Mouse (Mus musculus): ENCODE data around the gene Dgkg. TPM values are rescaled to one million over a fixed set of nuclear protein-coding genes. Genes with fewer than 3 reads are reported as not detected.

Gene Dgkg
- total RNA-seq, 2 experiments from 2014 or later = 199 to 231 TPM

DNA sequence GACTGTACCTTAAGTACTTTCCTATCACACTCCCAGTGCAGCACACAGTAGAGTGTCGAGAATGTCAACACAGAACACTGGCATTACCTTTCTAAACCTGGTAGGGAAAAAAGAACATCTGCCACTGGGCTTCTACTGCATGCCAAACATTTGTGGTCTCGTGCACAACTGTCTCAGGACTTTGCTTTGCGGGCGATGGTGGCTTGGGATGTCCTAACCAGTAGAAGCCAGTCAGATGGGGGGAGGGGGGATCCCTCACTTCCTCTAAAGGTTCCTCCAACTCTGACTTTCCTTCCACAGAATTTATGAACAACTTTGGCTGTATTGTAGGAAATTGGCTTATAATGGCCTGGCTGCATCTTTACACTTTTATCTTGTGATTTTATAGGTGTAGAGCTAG, 7.0 kb upstream of the Dgkg start:
- H3K27ac ChIP-seq = peak overlapping the region; percentile 79
- no peak for TF ChIP-seq CTCF (conservative IDR thresholded peaks at IDR 0.05)
- DNase-seq (ENCODE audit: low spot score in 2 of 2) = no peak
- H3K4me3 ChIP-seq = no peak overlapping the region

DNA sequence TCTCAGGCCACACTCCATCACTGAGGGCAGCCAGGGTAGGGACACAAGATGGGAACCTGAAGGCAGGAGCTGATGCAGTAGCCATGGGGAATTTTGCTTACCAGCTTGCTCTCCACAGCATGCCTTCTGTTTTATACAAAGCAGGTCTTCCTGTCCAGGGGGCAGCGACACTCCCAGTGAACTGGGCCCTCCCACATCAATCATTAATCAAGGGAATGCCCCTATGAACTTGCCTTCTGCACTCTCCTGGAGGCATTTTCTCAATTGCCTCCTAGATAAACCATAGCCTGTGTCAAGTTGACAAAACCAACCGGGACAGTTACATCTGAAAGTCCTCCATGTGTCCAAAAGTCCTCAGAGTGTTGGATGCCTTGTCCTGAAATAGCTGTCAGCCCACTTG, 6.1 kb upstream of the Dgkg start:
- no peak for DNase-seq (ENCODE audit: low spot score in 2 of 2)
- TF ChIP-seq CTCF (conservative IDR thresholded peaks at IDR 0.05) = no peak

DNA sequence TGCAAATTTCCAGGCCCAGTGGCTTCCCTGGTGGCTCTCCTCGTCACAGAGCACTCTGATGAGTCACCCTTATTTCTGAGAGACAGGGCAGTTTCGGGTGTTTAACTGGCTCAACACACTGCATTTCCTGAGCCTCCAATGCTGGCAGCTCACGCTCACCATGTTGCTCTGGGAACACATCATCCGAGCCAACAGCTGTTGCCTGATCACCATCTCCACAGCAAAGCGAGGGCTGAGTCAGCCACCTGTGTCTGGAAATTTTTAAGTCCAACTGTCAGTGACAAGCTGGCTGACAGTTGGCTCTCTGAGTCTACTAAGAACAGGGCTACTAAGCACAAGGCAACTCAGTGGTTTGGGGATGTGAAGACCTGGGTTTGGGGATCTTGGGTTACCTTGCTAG, 4.1 kb upstream of the Dgkg start:
- Histone ChIP-seq H3K27ac (peak overlapping the region; percentile 58), H3K4me3 (no peak overlapping the region)
- DNase-seq (ENCODE audit: low spot score in 2 of 2) = peak; percentile 63 to 68
- no peak for TF ChIP-seq CTCF (conservative IDR thresholded peaks at IDR 0.05)

More for the DNA sequence above, 6.1 kb upstream of the Dgkg start:
- Histone ChIP-seq H3K4me3 (no peak overlapping the region), H3K27ac (no peak overlapping the region)

DNA sequence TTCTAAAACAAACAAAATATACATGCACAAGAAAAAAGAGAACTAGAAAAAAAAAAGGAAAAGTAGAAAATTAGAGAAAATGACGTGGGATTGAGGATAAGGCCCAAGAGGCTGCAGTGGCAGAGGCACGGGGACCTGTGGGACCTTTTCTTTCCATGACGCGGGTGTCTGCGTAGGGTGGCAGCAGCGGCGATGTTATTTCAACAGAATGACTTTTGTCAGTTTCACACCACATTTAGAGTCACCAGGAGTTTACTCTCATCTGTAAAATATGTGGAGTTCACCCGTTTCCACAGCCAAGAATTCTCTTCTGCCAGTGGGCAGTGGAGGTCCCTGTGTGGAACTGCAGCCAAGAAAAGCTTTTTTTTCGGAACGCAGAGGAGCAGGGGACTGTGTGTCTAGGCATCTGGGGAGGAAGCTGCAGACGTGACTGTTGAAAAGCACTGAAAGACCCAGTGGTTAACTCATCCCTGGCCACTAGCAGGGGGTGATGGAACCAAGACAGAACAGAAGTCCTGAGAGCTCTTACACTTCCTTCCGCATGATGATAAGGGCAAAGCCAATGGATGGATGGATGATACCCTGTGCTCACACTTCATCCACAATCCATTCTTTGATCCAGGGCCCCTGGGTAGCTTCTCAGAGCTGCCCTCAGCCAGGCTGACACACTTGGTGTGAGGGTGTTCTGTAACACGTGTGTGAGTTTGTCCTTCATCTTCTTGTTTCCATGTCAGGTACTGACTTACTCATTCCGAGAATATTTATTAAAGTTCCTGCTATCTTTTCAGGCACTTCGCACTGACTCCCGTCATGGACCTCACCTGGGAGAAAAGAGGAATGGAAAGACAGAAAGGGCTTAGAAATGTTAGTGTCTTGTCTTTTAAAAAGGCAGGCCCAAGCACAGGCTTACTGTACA, 1.1 kb upstream of the Dgkg start:
- peak overlapping the region; percentile 98 for H3K27ac ChIP-seq
- no peak for TF ChIP-seq CTCF (conservative IDR thresholded peaks at IDR 0.05)
- H3K4me3 ChIP-seq = no peak overlapping the region
- DNase-seq (ENCODE audit: low spot score in 2 of 2) = no peak

DNA sequence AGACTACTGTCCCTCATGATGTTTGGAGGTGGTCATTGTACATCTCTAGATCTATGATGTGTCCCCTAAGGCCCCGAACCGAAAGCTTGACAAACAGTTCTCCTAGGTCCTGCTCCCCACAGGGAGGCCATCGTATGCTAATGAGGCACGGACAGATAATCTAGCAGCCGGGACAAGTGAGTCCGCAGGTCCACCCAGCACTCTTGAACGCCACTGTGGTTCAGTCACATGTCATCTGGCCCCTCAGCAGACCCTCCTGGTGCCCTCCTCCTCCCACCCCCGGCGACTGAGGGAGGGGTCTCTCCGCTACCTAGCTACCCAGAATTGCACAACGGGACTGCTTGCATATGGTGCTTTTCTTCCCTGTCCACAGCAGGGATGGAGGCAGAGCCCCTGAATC, 1.2 kb downstream of the Dgkg start:
- DNase-seq (ENCODE audit: low spot score in 2 of 2) = no peak
- peak overlapping the region; percentile 98 for H3K27ac ChIP-seq

DNA sequence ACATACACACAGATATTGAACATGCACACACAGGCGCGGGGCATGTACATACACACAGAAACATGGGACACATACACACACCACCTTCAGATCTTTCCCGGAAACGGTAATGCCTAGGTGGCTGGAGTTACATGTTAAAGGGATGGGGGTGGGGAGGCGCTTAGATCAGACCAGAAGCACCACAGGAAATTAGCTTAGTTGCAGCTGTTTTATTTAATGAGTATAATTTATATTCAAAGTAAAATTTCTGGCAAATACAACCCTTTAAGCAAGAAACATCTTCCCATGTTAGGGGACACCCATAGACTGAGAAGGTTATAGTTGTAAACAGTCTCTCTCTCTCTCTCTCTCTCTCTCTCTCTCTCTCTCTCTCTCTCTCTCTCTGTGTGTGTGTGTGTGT, 1.8 kb downstream of the Dgkg start:
- Histone ChIP-seq H3K27ac (peak overlapping the region; percentile 98), H3K4me3 (peak overlapping the region; percentile 87)
- DNase-seq (ENCODE audit: low spot score in 2 of 2) = no peak
- no peak for TF ChIP-seq CTCF (conservative IDR thresholded peaks at IDR 0.05)

More for the DNA sequence above, 1.2 kb downstream of the Dgkg start:
- no peak for TF ChIP-seq CTCF (conservative IDR thresholded peaks at IDR 0.05)
- H3K4me3 ChIP-seq = peak overlapping the region; percentile 87

DNA sequence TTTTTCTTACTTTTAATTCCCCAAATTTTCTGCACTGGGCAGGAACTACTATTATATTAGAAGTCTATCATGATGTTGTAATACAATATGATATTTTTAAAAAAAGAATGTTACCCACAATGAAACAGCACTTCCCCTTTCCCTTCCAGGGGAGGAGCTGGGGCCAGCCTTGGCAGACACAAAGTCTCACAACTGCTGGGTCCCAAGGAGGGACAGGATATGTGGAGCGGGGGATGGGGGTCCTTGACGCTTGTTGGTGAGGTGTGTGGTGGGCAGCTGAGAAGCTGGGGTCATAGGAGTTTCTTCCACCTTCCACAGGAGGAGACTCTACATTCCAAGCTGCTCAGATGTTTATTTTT, 2.6 kb downstream of the Dgkg start:
- Histone ChIP-seq H3K4me3 (peak overlapping the region; percentile 87), H3K27ac (peak overlapping the region; percentile 98; the same call in 1 of the 2 replicates)
- no peak for DNase-seq (ENCODE audit: low spot score in 2 of 2)
- no peak for TF ChIP-seq CTCF (conservative IDR thresholded peaks at IDR 0.05)

DNA sequence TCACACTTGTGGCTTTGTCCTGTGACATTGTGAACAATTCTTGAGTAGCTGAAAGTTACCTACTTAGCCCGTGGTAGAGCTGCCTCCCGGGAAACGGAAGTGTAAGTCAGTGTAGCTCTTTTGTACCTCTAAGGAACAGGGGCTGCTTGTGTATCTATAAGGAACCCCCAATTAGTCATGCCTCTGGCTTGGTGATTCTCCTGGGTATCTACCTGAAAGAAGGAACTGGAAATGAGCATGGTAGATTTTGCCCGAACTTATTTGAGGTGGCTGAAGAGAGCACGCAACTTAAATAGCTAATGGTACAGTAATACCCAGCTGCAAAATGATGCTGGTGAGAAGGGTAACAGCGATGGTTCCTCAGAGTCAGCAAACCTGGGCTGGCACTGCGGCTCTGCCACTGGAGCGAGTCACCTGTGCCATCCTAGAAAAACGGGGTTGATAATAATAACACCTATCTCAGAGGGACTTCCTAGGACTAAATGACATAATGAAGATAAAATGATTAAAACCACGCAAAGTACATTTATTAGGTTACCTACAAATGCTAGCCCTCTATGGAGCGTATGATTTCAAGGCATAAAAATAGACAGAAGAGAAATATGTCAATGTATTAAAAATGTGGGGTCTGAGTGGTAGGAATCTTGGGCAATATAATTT, 3.1 kb downstream of the Dgkg start:
- no peak for TF ChIP-seq CTCF (conservative IDR thresholded peaks at IDR 0.05)
- DNase-seq (ENCODE audit: low spot score in 2 of 2) = no peak
- H3K4me3 ChIP-seq = peak overlapping the region; percentile 87
- H3K27ac ChIP-seq = peak overlapping the region; percentile 98; the same call in 1 of the 2 replicates

DNA sequence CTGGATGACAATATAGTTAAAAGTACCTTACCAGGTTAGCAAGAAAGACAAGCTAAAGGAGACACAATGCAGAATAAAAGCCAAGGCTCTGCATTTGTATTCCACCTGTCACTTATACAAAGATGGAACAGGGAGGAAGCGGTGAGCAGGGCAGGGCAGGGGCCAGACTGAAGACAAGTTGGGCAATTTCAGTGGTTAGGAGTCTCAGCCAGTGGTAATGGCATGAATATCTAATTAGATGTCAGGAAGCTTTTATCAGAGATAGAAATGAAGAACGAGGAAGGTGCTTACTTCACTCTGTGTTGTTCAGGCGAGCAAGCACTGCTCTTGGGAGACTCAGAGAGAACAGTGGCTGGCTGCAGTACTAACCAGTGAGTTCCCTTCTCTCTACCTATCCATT, 5.8 kb downstream of the Dgkg start:
- no peak overlapping the region for H3K4me3 ChIP-seq
- no peak for DNase-seq (ENCODE audit: low spot score in 2 of 2)
- TF ChIP-seq CTCF (conservative IDR thresholded peaks at IDR 0.05) = no peak
- H3K27ac ChIP-seq = peak overlapping the region; percentile 48; the same call in 1 of the 2 replicates

DNA sequence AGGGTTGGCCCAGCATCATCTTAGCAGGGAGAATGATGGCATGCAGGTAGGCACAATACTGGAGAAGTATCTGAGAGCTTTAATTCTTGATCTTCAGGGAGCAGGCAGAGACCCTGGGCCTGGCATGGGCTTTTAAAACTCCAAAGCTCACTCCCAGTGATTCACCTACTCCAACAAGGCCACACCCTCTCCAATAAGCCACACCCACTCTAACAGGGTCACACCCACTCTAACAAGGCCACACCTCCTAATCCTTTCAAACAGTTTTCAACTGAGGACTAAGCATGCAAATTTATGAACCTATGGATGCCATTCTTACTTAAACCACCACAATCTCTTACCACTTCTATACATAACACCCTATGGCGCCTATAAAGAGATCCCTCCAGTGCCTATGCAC, 11.8 kb downstream of the Dgkg start:
- DNase-seq (ENCODE audit: low spot score in 2 of 2) = no peak
- no peak overlapping the region for H3K27ac ChIP-seq
- TF ChIP-seq CTCF (conservative IDR thresholded peaks at IDR 0.05) = no peak

DNA sequence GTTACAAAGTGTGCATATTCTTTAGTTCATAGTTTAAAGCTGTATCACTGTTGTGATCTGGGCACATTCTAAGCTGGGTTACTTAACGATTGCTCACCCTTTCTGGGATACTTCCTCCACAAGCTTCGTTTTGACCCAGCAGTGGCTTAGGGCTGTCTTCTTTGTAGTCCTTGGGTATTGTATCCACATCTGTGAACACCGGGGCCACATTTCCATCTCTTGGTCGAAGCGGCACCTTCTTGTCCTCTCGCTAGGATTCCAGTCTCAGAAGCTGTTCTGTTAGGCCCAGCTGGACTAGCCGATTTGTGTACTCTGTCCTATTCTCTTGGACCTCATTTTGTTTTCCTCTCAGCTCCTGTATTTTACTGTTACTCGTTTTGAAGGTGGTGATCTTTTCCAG, 13.6 kb downstream of the Dgkg start:
- Histone ChIP-seq H3K27ac (no peak overlapping the region), H3K4me3 (no peak overlapping the region)
- TF ChIP-seq CTCF (conservative IDR thresholded peaks at IDR 0.05) = no peak
- DNase-seq (ENCODE audit: low spot score in 2 of 2) = no peak

More for the DNA sequence above, 11.8 kb downstream of the Dgkg start:
- no peak overlapping the region for H3K4me3 ChIP-seq

DNA sequence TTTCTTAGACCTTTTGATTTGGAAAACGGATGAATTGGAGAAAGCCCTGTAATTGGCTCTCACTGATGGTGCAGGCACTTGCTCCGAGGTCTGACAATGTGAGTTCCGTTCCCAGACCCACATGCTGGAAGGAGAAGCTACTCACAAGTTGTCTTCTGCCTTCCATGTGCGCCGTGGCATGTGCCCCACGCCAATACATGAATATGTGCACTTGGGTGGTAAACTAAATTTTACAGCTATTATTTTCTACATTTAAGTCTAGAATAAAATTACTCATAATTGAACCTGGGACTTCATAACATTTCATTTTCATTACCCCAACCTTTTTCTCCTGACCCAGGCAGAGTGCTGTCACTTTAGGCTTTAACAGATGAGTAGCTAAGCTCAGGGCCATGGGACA, 14.1 kb downstream of the Dgkg start:
- H3K27ac ChIP-seq = no peak overlapping the region
- DNase-seq (ENCODE audit: low spot score in 2 of 2) = no peak
- H3K4me3 ChIP-seq = no peak overlapping the region
- no peak for TF ChIP-seq CTCF (conservative IDR thresholded peaks at IDR 0.05)

DNA sequence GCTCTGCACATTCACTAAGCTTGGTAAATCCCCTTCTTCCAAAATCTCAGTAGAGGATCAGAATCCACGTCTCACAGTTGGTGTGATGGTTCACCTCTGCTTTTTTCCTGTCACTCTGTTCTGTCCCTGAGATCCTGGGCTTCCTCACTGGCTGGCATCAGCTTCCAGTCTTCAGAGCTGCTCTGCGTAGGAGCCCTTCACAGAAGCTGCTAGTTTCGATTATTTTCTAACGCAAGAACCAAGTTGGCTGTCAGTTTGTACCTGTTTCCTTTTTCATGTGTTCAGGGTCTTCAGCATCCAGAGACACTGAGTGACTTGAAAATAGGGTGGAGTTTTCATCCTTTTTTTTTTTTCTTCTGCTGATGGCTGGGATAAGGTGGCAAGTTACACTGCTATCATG, 15.0 kb downstream of the Dgkg start:
- DNase-seq (ENCODE audit: low spot score in 2 of 2) = no peak
- no peak for TF ChIP-seq CTCF (conservative IDR thresholded peaks at IDR 0.05)
- peak overlapping the region; percentile 59; the same call in 1 of the 2 replicates for H3K27ac ChIP-seq
- H3K4me3 ChIP-seq = no peak overlapping the region
